Mouse (Mus musculus): ENCODE measurements at regions not wholly inside any gene's neighbourhood (a gene's known extent, or its start where the extent isn't known, plus 50 kb on each side); places are given as distances from the start of the nearest gene placed in this dataset.

DNA sequence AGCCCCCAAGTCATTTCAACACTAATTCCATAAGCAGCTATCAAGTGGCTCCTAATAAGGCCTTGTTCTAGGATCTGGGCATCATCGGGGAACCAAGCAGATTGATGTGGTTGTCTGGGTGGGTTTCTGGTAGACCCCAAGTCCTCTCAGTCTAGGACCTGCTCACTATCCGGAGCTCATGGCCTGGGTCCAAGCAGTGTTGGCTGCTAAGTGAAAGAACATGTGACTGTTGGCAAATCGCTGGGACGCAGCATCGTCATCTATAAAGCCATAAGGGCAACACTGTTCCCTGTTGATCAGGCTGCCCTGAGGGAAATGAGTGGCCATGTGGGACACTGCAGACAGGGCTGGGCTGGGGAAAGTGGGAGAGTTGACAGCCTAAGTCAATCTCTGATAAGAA lies 50.2 kb upstream of the Lrfn2 start:
- no peak for ATAC-seq (ENCODE audit: low TSS enrichment)

Measured in frontal cortex, adult (tissue).